Comparison of ENCODE assay signal across 9 mouse cellular contexts in the genomic region with DNA sequence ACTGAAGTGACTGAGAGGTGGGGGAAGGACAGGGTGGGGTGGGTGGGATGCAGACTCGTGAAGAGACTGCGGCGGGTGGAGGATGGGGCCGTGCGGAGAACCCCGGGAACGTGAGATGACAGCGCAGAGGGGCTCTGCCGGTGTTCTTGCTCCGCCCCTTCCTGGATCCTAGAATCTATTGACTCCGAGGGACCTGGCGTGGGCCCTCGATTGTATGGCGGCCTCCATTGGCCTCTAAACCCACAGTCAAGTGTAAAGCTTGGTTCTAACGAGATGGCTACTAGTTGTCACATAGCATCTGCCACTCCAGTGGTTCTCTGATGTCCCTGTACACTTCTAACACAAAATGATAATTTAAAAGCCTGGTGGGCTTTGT. TPM values are rescaled to one million over a fixed set of nuclear protein-coding genes. Genes with fewer than 3 reads are reported as not detected.
DNase-seq lines count a peak whose midpoint lies in the region; ATAC-seq and TF ChIP-seq lines count a peak whose summit lies in the region.
"Had no signal": no experiment of that assay in that cellular context is flagged by ENCODE, and none has a peak within 500 bp of the region (broad histone marks: within the 10 kb centered on the region; RNA-seq: fewer than 3 reads in every experiment).

No protein-coding gene starts in this region.

- H3K27me3 ChIP-seq in C2C12 (ENCODE audit: control insufficient read depth, insufficient read depth, insufficient read length) = no peaks in the 10 kb centered on the region
- H3K27me3 ChIP-seq in forebrain, embryonic 12.5 days = no peaks in the 10 kb centered on the region
- no peaks in the 10 kb centered on the region for H3K27me3 ChIP-seq in liver, embryonic 14.5 days (ENCODE audit: control insufficient read depth, insufficient read depth, low read length)

- TF ChIP-seq EP300 in liver, embryonic 14.5 days (IDR thresholded peaks at IDR 0.05; ENCODE audit: low read depth) = no peak

- TF ChIP-seq CTCF in gastrocnemius, adult 2 months (IDR thresholded peaks at IDR 0.05) = no peak
- no peak for TF ChIP-seq CTCF in C2C12 (IDR thresholded peaks at IDR 0.05; ENCODE audit: control insufficient read depth, insufficient read depth, insufficient read length)
- no peak for TF ChIP-seq CTCF in liver, embryonic 14.5 days (IDR thresholded peaks at IDR 0.05; ENCODE audit: low read depth)

- peaks cover 19% of the 10 kb centered on the region for H3K4me1 ChIP-seq in forebrain, embryonic 12.5 days
- H3K4me1 ChIP-seq in liver, embryonic 14.5 days (replicated peaks; ENCODE audit: control insufficient read depth in 2 of 2, insufficient read depth in 2 of 2, low read length in 1 of 2) = peaks cover 13 to 18% of the 10 kb centered on the region in 2 experiments

- peak overlapping the region; percentile 68 for H3K9ac ChIP-seq in forebrain, embryonic 12.5 days
- H3K9ac ChIP-seq in liver, embryonic 14.5 days (replicated peaks) = peak overlapping the region; percentile 67

- peaks cover 29% of the 10 kb centered on the region for H3K79me3 ChIP-seq in C2C12 (ENCODE audit: low read depth)

- H3K27ac ChIP-seq in gastrocnemius, adult 2 months = peak overlapping the region; percentile 97
- peak overlapping the region; percentile 92 for H3K27ac ChIP-seq in forebrain, embryonic 12.5 days
- peak overlapping the region; percentile 51 for H3K27ac ChIP-seq in liver, embryonic 14.5 days

- H3K4me2 ChIP-seq in forebrain, embryonic 12.5 days = peak overlapping the region; percentile 62
- peak overlapping the region; percentile 77 for H3K4me2 ChIP-seq in liver, embryonic 14.5 days (ENCODE audit: low read depth)

- intact Hi-C loops in gastrocnemius, adult 2 months (cut with DNase I) = loop anchor here (1.0 kb wide), 2 partner anchors 48 to 119 kb away; a partner anchor contains a TSS
- intact Hi-C loops in left cerebral cortex, postnatal 14 days (cut with DNase I) = loop anchor here (2.0 kb wide), 1 partner anchor 118 kb away; a partner anchor contains a TSS

- 2% methylated on average over 15 of the region's 15 CpGs for WGBS in forebrain, embryonic 12.5 days
- WGBS in liver, embryonic 14.5 days (ENCODE audit: insufficient replicate concordance) = 1% methylated on average over 15 of the region's 15 CpGs

- ATAC-seq in forebrain, embryonic 12.5 days (ENCODE audit: low FRiP score) = no peak
- ATAC-seq in liver, embryonic 14.5 days (ENCODE audit: insufficient read depth) = peak; percentile 53

- peaks cover 43% of the 10 kb centered on the region for H3K79me2 ChIP-seq in C2C12 (ENCODE audit: control insufficient read depth, insufficient read depth)

- peak overlapping the region; percentile 76 for H3K4me3 ChIP-seq in gastrocnemius, adult 2 months
- H3K4me3 ChIP-seq in C2C12 (ENCODE audit: insufficient read depth, poor library complexity, severe bottlenecking) = peak overlapping the region; percentile 88
- H3K4me3 ChIP-seq in forebrain, embryonic 12.5 days (replicated peaks) = peak overlapping the region; percentile 67
- peak overlapping the region; percentile 71 to 99 for H3K4me3 ChIP-seq in liver, embryonic 14.5 days (ENCODE audit: insufficient read depth in 1 of 2, low read depth in 2 of 2, low read length in 2 of 2)

- peaks cover 6% of the 10 kb centered on the region; the same call in 1 of the 2 replicates for H3K9me3 ChIP-seq in forebrain, embryonic 12.5 days
- H3K9me3 ChIP-seq in liver, embryonic 14.5 days (ENCODE audit: control insufficient read depth, low read length) = no peaks in the 10 kb centered on the region; the same call in 1 of the 2 replicates

- H3ac ChIP-seq in C2C12 (ENCODE audit: control insufficient read depth, insufficient read length, low read depth) = peak overlapping the region; percentile 57

- H3K36me3 ChIP-seq in C2C12 (ENCODE audit: control insufficient read depth, insufficient read depth) = peaks cover 32% of the 10 kb centered on the region
- H3K36me3 ChIP-seq in forebrain, embryonic 12.5 days (replicated peaks) = peaks cover 26% of the 10 kb centered on the region
- peaks cover 25% of the 10 kb centered on the region for H3K36me3 ChIP-seq in liver, embryonic 14.5 days (replicated peaks; ENCODE audit: control insufficient read depth, insufficient read depth, low read depth)

- no peak for DNase-seq in gastrocnemius, adult 2 months
- no peak for DNase-seq in gastrocnemius, adult 8-10 months (ENCODE audit: low spot score in 2 of 2)
- DNase-seq in liver, embryonic 14.5 days (ENCODE audit: low read depth in 3 of 3, low spot score in 3 of 3) = no peak
- no peak for DNase-seq in retina, postnatal 1 day
- no peak for DNase-seq in left cerebral cortex, postnatal 14 days (ENCODE audit: low spot score in 2 of 2)
- DNase-seq in cerebellum, adult 8-10 months = no peak

TF ChIP-seq in C2C12, 6 proteins besides CTCF, POLR2A, EP300 and RAD21:
- TF ChIP-seq MAX (IDR thresholded peaks at IDR 0.05) = no peak

RNA-seq across cellular contexts. Expression of a gene that starts 0.6 kb away (rescaled TPM):
- 100 to 1,000 TPM in 1 of 2 experiments, 10 to 100 TPM in 1; 89.4 to 110 TPM for total RNA-seq in gastrocnemius, adult 2 months (2021)
- 100 to 1,000 TPM in 3 of 4 experiments, 10 to 100 TPM in 1; 90.3 to 113 (median 101) TPM for total RNA-seq in gastrocnemius, adult 8-10 months (2022)
- 275 TPM for polyA plus RNA-seq in C2C12 (2012; fragmentation: generic; extraction: Trizol)
- 559 and 579 TPM in 2 replicates for polyA plus RNA-seq in forebrain, embryonic 12.5 days (2016; fragmentation: Nextera tagmentation; extraction: Ambion mirVana)
- polyA plus RNA-seq in liver, embryonic 14.5 days (2012; rRNA removed) = 44.1 and 81.7 TPM in 2 replicates
- 293 and 298 TPM in 2 replicates for polyA plus RNA-seq in liver, embryonic 14.5 days (2014; fragmentation: Nextera tagmentation; extraction: Ambion mirVana)
- 100 to 1,000 TPM; 128 to 139 TPM for total RNA-seq in left cerebral cortex, postnatal 14 days (2021)

RNA-seq across cellular contexts. Expression of a gene that starts 58.6 kb away (rescaled TPM):
- not detected for total RNA-seq in gastrocnemius, adult 2 months (2021)
- not detected for total RNA-seq in gastrocnemius, adult 8-10 months (2022)
- 0.09 TPM for polyA plus RNA-seq in C2C12 (2012; fragmentation: generic; extraction: Trizol)
- 1.7 and 2.4 TPM in 2 replicates for polyA plus RNA-seq in forebrain, embryonic 12.5 days (2016; fragmentation: Nextera tagmentation; extraction: Ambion mirVana)
- polyA plus RNA-seq in liver, embryonic 14.5 days (2012; rRNA removed) = not detected in 2 replicates
- polyA plus RNA-seq in liver, embryonic 14.5 days (2014; fragmentation: Nextera tagmentation; extraction: Ambion mirVana) = 0.18 and 0.27 TPM in 2 replicates
- total RNA-seq in left cerebral cortex, postnatal 14 days (2021) = not detected
- total RNA-seq: common myeloid progenitor, adult 5-6 weeks had no signal
